Mouse (Mus musculus) hindlimb bud, embryonic 11.5 days (tissue): ENCODE measurements around the gene St6galnac6.

Experiments used
- DNase-seq: peaks from one replicate; pipeline ENCODE4 v3.0.0-alpha.2; 2012; ENCODE audit warnings: low read depth, low spot score; ENCODE audit errors: extremely low spot score

The St6galnac6 gene

DNA sequence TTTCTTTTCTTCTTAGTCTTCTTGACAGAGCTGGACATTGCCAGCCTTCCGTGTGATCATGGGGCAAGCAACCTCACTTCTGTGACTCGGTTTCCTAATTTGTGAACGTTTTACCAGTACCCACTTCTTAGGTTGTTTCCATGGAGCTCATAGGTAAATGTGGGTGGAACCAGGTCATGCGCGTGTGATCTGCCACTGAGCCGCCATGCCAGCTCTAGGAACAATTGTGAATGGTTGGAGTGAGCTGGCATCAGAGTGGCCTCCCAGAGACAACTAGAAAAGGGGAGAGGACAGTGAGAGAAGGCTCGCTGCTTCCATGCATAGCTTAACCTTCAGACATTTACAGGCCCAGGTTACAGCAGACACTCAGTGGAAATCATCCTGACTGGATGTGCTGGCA lies 68.7 kb downstream of the St6galnac6 start:
- no peak for DNase-seq

DNA sequence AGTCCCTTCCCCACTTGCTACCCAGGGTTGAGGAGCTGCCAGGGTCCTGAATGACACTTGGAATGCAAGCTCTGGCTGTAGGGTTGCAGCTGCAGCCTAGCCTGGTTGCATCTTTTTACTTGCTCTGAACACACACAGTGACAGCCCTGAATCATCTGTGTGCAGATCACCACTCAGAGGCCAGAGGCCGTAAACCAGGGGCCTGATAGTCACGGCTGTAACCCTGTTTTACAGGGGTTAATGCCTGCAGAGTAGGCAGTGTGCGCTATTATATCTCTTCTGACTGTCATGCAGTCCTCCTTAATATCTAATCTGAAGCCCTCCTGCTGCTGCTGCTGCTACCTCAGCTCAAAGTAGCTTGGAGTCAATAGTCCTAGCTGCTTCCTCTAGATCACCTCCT lies 70.4 kb downstream of the St6galnac6 start:
- DNase-seq, result no peak
